In the genomic region with DNA sequence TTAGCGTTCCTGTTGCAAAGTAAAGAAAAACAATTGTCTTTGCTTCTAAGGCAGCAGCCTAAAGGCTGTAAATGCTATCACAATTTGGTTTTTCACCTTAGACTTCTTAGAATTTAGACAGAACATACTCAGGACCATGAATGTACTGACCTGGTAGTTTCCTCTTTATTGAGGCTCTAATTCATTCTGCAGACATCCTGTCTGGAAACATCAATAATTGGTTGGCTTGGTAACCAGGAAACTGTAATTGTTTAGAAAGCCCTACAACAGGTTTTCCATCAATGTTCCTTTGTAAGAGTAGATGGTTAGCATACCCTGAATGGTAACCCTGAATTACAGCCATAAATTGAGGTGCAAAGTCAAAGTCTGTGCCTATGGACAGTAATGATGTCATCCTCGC, we compare ENCODE assay signal across 19 mouse cellular contexts.
"Had no signal": no experiment of that assay in that cellular context is flagged by ENCODE, and none has a peak within 500 bp of the region (broad histone marks: within the 10 kb centered on the region; RNA-seq: fewer than 3 reads in every experiment).

No protein-coding gene starts in this region.

- H3K9ac ChIP-seq: lung, embryonic 14.5 days; midbrain, embryonic 12.5 days; neural tube, embryonic 13.5 days; neural tube, embryonic 15.5 days; stomach, embryonic 15.5 days had no signal

- H3K9me3 ChIP-seq: midbrain, embryonic 10.5 days; midbrain, embryonic 12.5 days; neural tube, embryonic 13.5 days; neural tube, embryonic 15.5 days; stomach, embryonic 15.5 days had no signal

- H3K27me3 ChIP-seq: midbrain, embryonic 12.5 days; neural tube, embryonic 13.5 days; neural tube, embryonic 15.5 days; stomach, embryonic 15.5 days had no signal

- ATAC-seq: midbrain, embryonic 16.5 days had no signal

- H3K4me3 ChIP-seq: midbrain, embryonic 10.5 days; midbrain, embryonic 12.5 days; myocyte; neural tube, embryonic 13.5 days; neural tube, embryonic 15.5 days; stomach, embryonic 15.5 days had no signal

- H3K4me1 ChIP-seq: neural tube, embryonic 13.5 days; neural tube, embryonic 15.5 days; stomach, embryonic 15.5 days had no signal

- H3K36me3 ChIP-seq: midbrain, embryonic 10.5 days; midbrain, embryonic 12.5 days; neural tube, embryonic 13.5 days; neural tube, embryonic 15.5 days; stomach, embryonic 15.5 days had no signal

- H3K27ac ChIP-seq: midbrain, embryonic 10.5 days; midbrain, embryonic 12.5 days; neural tube, embryonic 13.5 days; neural tube, embryonic 15.5 days; stomach, embryonic 15.5 days; stomach, postnatal 0 days had no signal

- H3K4me2 ChIP-seq: lung, embryonic 14.5 days; midbrain, embryonic 12.5 days; neural tube, embryonic 13.5 days; neural tube, embryonic 15.5 days; stomach, embryonic 15.5 days had no signal

- DNase-seq: lung, adult 18-20 months; lung, embryonic 14.5 days; lung, postnatal 10 days; lung, postnatal 4 days; midbrain, embryonic 14.5 days; retina, postnatal 1 day; right cerebral cortex, adult 18-20 months; right cerebral cortex, postnatal 25 days; thymus, adult 2 months; thymus, postnatal 25 days; thymus, postnatal 4 days had no signal
